Mouse (Mus musculus) NIH3T3 (cell line): ENCODE measurements at regions not wholly inside any gene's neighbourhood (a gene's known extent, or its start where the extent isn't known, plus 50 kb on each side); places are given as distances from the start of the nearest gene placed in this dataset.
"Not testable (repeated sequence)": the region's sequence is repeated elsewhere in the genome, so short reads cannot be mapped to it uniquely, and the experiment has no call there.

Source experiments
- DNase-seq: peaks from one replicate; pipeline ENCODE4 v3.0.0-alpha.2; 2012; ENCODE audit warnings: low read depth

DNA sequence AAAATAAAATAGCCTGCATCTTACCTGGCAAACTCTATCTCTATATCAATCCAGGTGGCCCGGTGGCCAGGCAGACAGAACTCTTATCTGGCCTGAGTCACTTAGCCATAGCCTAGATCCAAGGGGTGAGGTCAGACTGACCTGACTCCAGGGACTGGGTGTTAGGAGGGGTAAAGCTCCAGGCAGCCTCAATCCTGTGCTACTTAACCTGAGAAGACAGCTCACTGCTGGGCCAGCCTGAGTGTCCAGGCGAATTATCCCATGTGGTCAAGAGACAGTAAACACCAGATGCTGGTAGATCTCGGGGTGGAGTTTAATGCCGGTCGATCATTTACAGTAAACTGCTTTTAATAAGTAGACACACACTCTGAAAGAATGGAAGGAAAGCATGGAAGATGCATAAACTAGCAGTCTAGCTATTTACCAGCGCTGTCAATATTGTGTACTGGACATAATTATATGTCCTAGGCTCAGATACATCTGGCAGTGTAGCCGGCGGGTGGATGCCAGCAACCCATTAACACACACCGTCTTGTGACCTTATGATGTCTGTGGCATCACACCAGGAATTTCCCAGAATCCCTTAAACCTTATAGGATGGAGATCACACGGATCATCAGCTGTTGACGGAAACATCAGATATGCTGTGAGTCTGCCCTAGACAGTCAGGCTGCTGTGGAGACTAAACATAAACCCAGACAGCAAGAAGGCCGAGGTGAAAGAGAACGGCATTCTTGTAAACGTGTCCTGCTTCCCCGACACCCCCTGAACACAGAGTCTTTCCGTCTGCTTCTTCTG, 153.9 kb upstream of the Ubl3 start:
- DNase-seq: peak; percentile 52

DNA sequence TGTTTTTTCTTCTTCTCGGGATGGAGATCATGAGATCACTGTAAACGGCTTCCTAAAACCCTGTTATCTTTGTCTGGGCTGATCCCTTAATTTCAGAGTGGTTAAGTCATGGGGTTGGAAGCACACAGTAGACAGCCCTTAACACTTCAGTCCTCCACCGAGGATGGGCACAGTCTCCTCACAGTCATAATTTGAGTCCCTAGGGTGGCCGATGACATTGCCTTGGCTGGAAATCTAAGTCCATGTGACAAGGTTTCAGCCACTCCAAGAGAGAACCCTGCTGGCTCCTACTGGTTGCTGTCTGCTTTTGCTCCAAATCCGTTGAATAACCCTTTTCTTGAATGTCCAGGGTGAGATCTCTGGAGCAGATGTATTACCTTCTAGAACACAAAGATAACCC, 152.2 kb upstream of the Ubl3 start:
- no peak for DNase-seq

DNA sequence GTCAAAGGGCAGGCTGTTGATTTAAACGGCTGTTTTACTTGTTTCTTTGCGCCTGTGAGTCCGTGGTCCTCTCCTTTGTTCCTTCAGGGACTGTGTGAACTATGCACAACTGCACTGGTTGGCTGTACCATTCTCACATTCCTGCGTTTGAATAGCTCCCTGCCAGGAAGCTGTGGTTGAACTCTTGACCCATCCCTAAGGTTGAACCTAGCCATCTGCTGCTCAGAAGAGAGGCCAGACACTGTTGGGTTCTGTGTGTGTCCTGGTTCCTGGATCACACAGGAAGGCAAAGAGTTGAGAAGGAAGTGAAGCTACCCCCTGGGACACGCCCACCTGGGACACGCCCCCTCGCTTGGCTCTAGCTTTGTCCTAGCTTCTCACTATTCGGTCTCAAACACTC, 149.3 kb upstream of the Ubl3 start:
- DNase-seq: no peak

DNA sequence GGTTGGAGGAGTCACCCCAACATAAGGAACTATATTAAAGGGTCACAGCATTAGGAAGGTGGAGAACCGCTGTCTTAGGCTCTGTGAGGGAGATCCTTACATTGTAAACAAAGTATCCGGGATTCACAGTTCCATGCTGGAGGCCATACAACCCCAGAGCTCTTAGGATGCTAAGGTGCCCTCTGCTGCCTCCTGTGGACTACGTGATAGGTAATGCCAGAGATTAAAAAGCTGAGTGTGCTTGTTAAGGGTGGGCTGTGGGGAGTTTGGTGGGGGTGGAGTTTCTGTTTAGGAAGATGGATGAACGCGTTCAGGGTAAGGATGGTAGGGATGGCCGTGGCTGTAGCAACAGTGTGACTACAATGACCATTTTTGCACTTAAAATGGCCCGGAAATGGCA, 148.4 kb upstream of the Ubl3 start:
- no peak for DNase-seq

DNA sequence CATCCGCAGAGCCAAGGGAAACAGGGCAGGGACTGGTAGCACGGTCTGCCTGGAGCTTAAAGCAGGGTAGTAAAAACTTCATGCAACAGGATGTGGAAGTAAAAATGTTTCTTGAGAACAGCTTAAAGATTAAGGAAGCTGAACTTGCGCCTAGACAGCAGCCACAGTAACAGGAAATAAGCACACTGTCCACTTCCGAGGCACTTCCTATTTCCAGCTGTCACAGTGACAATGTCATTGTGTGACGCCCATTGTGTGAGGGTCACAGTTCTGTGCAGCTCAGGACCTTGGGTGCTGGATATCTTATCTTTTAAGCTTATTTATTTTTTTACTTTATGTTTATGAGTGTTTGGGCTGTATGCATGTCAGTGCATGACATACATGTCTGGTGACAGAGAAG, 147.7 kb upstream of the Ubl3 start:
- DNase-seq: no peak

DNA sequence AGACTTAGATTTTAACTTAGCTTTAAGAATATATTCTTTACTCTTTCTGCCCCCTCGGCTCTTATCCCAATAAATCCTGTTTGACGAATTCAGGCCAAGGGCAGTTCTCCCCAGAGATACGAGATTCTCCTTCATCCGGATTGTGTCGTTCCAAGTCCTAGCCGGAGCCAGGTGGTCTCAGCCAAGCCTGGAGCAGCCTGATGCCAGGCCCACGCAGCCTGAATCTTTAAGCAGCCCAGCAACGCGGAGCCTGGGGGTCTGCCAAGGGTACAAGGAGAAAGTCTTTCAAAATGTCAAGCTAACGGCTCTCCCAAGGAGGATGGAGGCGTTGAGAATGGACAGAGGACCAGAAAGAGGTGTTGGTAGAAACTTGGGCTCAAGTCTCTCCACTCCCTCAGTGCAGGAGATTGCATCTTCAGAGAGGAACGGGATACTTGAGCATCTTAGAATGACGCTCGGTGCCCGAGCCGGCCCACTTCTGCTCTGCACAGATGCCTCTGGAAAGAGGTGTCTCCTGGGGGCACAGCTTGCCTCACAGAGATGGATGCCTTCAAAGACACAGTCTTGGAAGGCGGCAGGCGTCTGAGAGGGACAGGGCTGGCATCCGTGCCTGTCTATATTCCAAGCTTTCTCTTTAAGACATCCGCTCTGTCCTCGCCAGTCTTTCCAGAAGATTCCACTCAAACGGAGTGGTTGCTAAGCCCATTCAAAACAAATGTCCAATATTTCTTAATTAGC, 145.2 kb upstream of the Ubl3 start:
- no peak for DNase-seq

DNA sequence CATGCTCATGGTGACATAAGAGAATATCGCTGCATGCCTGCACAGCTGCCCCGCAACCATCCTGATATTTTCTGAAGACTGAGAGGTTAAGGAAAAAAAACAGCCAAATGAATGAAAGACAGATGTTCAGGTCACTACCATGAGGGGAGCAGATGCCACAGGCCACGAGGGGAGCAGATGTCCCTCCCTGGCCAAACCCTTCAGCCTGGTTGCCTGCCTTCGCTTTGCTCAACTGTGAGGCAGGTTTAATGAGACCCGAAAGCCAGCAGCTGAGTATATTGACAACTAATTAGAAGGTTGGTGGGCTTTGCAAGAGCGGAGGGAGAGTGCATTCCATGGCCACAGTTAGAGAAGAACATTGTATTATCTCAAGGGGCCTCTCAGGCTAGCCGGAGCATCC, 141.8 kb upstream of the Ubl3 start:
- DNase-seq: no peak

DNA sequence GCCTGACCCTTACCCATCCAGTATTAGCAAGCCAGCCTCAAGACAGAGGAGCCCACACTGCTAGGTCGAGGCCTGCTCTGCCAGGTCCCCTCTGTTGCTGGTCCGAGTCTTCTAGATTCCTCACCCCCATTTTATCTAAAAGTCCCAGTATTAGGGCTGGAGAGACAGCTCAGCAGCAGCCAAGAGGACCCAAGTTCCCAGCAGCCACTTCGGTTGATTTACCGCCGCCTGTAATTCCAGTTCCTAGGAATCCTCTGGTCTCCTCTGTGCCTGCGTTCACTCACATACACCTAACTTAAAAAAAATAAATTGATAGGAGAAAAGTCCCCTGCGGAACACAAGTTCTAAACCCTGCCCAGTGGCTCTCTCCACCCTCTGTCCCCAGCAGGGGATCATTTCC, 138.9 kb upstream of the Ubl3 start:
- no peak for DNase-seq

DNA sequence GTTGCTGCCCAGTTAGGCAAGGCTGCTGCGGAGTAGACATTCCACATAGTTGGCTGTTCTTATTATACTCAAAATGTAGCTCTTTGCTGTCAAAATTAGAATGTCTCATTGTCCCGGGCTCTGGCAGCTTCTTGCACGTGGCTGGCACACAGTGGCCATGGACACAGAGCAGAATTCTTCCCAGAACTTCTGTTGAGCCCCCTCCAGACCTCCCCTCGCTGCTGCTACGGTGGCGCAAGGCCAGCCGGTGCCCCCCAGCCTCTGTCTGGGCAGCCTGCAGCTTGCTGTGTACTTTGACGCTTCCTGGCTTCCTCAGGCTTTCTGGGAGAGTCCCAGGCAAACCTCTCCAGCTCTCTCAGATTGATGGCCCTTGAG, 138.2 kb upstream of the Ubl3 start:
- no peak for DNase-seq

DNA sequence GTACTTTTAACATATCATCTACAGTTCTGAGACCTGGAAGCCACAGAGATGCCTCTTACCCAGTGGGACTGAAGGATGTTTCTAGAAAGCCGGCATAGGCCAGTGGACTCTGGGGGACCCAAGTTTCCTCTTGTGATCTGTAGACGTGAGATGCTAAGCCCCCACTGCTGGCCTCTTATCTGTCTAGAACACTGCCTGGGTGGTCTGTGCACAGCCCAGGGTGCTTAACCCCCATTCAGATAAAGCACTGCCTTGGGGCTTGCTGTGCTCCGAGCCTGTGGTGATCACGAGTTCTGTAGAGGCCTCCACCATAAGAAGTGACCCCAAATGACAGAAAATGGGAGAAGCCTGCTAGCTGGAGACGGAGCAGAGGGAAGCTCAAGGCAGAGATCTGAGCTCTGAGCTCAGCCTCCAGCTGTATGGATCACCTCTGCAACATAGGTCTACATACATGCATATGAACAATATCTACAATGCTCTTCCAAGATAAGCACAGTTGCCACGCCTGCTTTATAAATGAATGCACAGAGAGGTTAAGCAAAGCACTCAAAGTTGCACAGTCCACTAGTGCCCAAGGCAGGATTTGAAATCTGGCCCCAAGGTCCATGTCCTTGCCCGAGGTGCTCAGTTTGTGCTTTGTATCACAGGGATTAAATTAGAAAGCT, 137.7 kb upstream of the Ubl3 start:
- no peak for DNase-seq

DNA sequence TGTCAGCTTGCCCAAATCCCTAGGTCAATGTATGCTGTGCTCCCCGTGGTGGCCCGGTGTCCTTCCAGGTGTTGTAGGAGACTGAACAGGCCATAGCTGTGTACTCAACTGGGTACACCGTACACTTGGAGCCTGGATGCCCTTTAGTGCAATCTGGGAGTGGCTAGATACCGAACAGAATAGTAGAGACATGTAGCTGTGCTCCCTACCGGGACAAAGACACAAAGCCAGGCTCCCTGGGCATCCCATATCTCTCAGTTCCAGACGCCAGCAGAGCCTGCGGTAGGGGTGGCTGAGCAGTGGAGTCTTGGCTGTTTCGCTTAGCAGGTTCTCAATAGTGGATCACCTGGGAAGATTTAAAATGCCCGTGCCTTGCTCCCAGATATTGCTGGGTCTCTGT, 136.7 kb upstream of the Ubl3 start:
- no peak for DNase-seq

DNA sequence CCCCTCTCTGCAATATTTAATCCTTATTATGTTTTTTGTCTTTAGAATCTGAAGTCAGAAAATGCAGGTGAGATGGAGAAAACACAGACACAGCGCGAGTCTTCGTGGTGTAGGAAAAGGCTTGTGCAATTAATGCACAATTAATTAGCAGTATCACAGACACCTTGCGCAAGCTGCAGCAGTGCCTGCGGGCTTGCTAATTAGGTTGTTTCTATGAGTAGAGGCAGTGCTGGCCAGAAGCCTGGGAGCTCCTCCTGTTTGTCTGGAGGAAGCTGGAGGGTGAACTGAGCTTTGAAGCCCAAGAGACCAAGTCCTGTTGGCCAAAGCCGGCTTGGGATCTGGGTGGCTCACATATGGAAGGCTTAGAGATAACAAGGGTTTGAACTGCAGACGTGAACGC, 135.9 kb upstream of the Ubl3 start:
- no peak for DNase-seq

DNA sequence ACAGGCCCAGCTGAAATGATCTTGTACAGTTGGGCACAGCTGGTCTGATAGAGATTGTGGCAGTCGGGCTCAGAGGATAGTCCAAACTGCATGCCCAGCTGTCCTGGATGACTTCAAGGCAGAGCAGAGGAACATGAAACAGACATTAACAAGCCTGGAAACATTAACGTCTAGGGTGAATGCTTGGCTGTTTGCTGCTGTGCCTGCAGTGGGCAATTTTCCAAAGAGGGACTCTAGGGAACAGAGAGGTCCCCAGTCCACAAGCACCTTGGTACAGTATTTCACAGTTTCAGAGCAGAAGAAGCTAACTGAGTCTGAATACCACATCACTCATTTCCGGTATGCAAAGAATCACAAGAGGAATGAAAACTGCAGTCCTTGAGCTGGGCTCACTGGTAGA, 135.2 kb upstream of the Ubl3 start:
- no peak for DNase-seq

DNA sequence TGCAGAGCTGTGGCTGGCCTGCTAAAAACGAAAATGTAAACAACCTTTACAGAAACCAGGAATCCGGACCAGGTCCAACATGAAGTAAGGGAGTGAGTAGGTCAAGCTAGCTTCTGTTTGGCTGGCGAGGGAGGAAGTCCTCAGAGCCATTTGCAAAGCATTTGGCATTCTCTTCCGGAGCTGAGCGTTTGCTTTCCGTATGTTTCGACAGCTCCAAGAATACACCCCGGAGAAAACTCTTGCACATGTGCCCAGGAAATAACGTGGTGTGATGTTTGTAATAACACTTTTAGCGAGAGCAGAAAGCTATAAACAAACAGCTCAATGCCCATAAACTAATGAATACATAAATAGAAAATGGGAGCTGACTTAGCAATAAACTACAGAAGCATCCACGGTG, 131.6 kb upstream of the Ubl3 start:
- DNase-seq: peak; percentile 25

DNA sequence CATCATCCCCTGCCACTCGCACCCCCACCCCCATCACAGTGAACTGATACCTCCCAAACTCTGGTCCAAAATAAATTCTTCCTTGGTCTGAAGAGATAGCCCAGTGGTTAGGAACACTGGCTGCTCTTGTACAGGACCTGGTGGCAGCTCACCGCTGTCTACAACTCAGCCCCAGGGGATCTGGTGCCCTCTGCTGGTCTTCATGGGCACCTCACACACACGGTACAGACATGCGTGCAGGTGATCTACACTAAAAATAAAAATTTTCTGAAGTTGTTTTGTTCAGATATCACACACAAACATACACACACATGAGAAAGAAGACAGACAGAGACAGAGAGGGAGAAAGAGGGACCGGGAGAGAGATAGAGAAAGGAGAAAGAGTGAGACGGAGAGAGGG, 130.0 kb upstream of the Ubl3 start:
- no peak for DNase-seq

DNA sequence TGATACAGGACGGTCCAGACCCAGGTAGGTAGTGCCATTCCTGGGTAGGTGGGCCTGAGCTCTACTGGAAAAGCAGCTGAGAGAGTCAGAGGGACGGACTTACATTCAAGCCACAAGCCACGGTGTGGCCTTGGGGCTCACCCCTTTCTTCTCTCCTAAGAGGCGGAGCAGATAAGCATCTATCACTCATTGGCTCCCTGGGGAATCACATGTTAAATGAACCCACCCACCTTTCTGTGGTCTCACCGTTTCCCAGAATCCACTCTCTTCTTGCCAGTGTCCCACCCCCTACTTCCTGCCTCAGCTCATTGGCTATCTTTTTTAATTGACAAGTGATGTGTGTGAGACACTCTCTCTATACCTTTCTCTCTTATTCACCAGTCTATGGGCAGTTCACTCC, 127.8 kb upstream of the Ubl3 start:
- no peak for DNase-seq

DNA sequence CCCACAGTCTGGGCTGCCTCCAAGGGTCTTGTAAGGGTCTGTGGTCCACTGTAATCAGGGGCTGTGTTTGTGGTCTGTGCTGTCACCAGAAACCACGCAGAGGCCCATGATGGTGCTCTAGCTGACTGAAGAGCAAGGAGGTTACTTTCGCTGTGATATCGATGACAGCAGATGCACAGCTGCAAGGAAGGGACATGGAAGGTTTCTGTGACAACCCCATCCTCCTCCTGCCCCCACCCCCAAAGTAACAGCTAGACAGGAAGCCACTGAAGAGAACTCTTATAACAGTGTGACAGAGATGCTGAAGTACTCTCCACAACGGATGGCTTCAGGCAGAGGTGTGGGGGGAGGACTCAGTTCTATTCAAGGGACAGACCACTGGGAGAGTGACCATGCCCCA, 127.0 kb upstream of the Ubl3 start:
- no peak for DNase-seq

DNA sequence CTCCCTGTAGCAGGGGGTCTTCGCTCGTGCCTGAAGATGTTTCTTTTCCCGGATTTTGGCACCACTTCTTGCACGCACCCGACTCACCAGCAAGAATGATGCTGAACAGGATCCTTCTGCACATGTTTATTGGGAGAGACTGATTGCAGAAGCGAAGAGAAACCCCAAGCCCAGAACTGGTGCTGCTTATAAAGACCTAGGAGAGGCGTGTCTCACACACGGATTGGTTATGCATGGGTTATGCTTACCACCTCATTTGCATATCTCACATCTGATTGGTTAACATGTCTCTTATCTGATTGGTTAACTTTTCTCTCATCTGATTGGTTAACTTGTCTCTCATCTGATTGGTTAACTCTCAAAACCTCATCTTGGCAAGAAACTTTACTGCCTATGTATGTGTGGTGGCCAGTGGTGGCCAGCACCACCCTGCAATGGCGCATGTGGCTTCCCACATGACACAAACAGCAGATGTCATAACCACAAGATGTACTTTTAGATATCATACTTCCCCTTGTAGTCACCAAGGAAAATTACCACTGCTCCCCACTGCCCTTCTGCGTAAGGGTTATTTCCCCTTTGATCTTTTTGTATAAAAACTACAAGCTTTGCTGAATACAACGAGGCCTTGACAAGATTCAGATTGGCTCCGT, 125.8 kb upstream of the Ubl3 start:
- DNase-seq: not testable (repeated sequence)

DNA sequence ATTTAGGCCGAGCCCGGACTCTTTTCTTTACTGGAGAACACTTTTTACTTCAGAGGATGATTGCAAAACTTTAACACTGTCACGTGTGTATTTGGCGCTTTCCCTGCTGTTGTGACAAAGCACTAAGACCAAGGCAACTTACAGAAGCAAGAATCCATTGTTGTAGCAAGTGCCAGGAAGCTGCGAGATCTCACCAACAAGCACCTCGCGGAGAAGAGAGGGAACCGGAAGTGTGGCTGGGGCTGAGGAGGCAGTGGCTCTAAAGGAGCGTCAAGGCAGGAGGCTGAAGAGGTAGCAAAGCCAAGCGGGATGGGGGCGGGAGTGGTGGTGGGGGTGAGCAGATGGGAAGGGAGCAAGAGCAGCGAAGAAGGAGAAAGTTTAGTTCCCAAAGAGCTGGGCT, 121.7 kb upstream of the Ubl3 start:
- DNase-seq: no peak

DNA sequence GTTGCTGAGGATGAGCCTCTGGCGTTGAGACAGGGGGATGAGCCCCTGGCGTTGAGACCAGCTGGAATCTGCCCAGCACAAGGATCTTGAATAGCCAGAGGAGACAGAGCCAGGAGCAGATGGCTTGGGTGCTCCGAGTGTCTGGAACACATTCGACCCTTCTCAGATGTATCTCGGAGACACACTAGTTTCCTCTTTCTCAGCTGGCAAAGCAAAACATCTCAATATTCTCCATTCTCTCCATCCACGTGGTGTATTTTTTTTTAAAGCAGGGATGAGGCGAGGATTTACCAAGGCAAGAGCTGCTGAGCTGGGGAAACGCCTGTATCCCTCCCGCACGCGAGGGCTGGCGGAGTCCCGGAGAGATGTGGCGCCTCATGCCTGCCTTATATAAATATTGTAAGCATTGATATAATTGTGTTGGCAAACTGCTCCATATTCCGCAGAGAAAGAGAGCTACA, 109.7 kb upstream of the Ubl3 start:
- no peak for DNase-seq

DNA sequence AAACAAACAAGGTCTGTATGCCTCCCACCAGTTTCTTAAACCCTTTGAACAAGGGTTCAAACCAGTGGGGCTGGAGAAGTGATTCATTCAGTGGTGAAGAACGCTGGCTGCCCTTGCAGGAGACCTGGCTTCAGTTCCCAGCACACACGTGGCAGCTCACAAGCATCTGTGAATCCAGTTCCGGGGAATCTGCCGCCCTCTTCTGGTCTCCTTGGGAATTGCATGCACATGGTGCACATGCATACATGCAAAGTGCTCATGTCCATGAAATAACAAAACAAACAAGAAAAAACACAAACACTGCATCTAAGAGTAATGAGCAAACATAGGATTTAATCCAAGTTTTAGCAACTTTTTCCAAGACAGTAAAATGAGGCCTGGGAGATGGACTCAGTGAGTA, 108.5 kb upstream of the Ubl3 start:
- DNase-seq: peak; percentile 32

DNA sequence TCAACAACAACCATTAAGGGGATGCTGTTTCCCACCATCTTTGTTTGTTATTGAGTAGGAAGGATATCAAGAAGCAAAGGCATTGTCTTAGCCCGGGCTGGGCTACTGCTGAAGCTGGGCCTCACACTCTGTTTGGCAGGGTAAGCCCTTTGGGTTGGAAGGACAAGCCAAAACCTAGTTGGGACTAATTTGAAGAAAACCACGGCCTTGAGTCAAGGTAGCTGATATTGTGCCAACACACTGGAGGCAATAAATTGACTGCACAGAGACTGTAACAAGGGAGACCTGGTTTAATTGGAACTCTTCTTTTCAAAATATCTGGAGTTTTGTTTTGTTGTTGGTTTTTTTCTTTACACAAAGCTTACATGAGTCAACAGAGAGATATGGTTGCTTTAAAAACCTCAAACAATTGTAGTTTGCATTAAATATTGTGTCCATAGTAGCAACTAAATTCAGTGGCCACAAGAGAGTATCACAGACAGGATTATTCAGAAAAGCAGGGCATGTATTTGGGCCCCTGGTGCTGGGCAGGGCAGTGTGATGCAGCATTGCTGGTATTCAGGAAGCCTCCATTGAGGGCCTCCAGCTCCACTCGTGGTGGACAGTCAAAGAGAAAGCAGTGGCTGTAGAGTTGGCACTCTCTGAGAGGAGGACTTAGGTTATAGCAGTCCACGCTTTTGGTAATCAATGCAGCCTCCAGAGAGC, 105.5 kb upstream of the Ubl3 start:
- DNase-seq: no peak
